Mouse (Mus musculus): ENCODE data around the gene Txndc17.
"Not testable (repeated sequence)": the region's sequence is repeated elsewhere in the genome, so short reads cannot be mapped to it uniquely, and the experiment has no call there.

Txndc17 gene

DNA sequence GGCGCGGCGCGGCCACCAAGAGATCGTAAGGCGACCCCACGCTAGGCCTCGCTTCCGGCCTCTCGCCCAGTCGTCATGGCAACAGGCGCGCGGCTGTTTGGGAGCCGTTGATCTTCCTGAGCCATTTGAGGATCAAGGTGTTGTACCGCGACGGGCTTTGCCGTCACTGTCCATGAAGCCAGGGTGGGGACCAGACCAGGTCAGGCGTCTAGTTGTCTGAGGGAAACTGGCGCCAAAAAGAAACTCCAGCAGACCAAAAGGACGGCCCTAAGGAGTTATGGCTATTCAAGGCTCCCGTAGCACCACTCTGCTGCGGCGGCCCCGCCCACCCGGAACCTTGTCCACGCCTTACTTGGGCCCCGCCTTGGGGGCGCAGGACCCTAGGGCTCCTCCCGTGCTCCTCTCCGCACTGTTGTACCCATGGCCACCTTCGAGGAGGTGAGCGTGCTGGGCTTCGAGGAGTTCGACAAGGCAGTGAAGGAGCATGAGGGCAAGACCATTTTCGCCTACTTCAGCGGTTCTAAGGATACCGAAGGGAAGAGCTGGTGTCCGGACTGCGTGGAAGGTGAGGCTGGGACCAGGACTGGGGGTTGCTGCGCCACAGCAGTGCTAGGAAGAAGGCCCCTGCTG lies at the start of gene Txndc17, which contains the start of gene 4933427D14Rik:
Txndc17 (plus strand) TSS at position 344 of the 630 bp plus-strand sequence.
4933427D14Rik (minus strand) TSS at position 256 of the 630 bp plus-strand sequence.
- peak; percentile 93 for DNase-seq

DNA sequence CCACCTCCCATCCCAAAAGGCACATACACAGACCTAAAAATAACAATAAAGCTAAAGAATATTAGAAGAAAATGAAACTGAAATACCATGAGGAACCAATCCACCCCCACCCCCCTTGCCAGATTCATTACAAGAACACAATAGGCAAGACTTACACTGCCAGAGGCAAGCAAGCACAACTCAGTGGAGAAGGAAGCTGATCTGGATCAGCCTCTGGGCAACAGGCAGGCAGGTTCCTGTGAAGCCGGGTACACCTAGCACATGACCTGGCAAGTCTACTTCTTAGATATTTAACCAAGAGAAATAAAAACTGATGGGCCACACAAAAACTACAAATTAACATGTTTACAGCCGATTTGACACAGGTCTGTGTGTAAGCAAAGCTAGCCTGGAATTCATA lies 44.1 kb upstream of the Txndc17 start:
- DNase-seq: no peak

DNA sequence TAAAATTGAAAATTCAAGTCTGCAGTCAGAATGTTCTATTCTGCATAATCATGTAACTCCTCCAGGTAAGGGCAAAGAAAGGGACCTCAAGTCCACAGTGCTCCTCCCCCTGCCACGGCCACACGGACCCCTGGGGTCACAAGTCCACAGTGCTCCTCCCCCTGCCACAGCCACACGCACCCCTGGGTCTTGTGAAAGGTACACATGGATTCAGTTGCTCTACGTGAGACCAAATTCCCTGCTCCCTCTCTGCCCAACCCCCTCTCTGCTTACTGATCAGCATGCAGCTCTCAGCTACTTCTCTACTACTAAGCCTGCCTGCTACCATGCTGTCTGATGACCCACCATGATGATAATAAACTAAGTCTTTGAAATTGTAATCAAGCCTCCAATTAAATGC lies 37.5 kb upstream of the Txndc17 start:
- no peak for DNase-seq

DNA sequence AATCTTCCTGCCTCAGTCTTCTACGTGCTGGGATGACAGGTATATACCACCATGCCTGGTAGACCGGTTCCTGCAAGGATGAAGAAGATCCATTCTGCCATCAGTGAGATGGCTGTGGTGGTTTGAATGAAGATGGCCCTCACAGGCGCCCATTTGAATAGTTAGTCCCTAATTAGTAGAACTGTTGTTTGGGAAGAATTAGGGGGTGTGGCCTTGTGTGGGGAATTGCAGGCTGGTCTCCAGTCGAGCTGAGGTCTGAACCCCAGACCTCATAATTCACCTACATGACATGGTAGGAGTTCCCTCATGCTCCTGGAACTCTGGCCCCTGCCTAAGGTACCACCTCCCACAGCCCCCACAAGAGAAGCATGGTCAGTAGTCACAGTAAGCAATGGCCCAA lies 35.4 kb upstream of the Txndc17 start:
- not testable (repeated sequence) for DNase-seq

DNA sequence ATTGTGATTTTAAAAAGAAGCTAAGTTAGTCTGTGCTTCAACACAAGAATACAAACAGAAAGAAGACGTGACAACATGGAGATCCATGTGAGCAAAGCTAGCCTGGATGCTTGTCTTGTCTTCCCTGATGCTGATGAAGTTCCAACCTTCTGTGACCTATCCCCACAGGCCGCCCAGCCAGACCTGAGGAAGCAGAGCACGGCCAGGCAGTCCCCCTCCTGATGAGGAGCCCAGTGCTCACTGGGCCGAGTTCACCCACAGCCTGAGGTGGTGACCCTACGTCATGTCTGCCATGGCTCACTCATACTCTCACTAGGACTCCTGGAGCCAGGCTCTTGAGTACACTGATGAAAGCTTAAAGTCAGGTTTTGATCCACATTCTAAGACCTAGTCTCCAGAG lies 33.8 kb upstream of the Txndc17 start:
- no peak for DNase-seq

DNA sequence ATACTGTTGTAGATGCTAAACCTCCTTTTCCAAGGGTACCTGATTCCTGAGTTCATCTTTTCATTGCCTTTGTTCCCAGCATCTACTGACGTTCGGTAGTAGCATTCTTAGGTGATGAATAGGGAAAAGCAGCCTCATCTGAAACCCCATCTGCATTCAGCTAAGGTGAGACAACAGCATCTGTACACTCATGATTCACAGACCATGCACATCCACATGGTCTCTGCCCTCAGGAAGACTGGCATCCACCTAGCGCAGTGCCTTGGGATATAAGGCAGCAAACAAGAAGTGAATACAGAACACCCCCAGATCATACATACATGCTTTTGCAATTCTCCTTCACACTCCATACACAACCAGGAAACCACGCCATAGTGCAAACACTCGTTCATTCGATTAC lies 32.6 kb upstream of the Txndc17 start:
- DNase-seq: no peak

DNA sequence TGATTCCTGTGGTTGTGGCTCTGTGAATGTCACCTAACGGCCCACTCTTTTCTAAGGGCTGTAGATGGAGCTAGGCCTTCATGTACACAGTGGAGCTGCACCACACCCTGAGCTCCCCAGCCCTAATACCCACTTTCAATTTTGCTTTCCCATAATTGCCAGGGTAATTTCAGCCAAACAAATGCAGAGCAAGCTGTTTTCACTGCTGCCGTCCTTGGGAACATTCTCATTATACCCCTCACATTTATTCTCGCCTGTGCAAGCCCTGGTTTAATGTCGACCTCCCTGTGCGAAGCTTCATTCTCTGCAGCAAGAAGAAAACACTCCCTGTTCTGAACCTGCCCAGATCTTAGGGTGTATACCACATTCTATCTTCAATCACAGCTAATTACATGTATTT lies 31.4 kb upstream of the Txndc17 start:
- no peak for DNase-seq

DNA sequence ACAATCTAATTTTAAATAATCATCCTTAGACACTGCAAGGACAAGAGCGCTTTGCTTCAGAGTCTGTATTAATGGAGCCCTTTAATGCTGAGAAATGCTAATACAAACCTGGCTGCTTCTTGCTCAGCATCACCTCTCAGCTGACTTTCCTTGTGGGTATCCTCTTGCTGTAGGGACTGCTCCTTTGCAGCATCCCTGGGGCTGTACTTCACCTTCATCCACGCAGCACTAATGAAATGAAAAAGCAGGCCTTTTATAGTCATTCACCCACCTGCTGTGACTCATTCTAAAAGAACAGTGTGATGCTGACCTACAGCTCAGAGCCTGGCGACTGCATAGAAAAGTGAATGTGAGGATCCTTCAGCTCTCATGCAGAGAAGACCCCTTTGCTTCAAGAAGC lies 30.8 kb upstream of the Txndc17 start:
- no peak for DNase-seq

DNA sequence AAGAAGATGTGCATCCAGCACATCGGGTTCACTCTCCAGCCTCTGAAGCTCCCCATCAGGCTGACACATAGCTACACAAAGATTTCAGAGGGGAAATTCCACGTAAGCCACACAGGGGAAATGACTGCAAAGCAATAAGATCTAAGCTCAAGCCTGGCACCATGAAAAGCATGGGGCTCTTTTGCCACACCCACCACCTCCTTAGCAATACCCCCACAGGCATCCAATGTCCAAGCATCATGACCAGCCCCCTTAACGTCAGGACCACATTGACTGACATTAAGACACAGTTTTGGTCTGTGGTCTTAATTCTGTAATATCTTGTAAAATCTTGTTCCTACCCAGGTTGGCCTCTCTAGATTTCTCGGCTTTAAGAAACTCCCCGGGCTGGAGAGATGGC lies 26.8 kb upstream of the Txndc17 start:
- DNase-seq: no peak

DNA sequence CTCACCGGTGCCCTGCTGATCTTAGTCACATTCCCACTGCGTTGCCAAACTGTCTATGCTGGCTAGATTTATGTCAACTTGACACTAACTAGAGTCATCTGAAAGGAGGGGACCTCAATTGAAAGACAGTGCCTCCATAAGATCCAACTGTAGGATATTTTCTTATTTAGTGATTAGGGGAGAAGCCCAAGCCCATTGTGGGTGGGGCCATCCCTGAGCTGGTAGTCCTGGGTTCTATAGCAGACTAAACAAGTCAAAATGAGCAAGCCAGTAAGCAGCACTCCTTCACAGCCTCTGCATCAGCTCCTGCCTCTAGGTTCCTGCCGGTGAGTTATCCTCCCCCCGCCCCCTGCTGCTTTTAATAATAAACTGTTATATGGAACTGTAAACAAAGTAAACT lies 26.2 kb upstream of the Txndc17 start:
- no peak for DNase-seq

DNA sequence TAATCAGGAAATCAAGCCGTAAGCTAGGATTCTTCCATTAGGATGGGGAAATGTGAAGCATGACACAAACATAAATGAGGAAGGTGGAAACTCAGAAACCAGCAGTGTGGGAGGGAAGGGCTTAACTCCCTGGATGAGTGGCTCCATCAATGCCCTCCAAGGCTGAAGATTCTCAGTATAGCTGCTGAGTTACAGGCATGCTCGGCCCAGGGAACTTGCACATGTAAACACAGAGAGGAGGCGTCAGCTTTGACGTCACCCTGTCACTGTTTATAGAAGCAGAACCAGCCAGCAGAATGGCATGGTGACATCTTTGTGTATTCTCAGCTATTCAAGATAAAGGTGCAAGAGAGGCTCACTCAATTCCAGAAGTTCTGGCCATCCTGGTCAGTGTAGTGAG lies 23.1 kb upstream of the Txndc17 start:
- DNase-seq: no peak

DNA sequence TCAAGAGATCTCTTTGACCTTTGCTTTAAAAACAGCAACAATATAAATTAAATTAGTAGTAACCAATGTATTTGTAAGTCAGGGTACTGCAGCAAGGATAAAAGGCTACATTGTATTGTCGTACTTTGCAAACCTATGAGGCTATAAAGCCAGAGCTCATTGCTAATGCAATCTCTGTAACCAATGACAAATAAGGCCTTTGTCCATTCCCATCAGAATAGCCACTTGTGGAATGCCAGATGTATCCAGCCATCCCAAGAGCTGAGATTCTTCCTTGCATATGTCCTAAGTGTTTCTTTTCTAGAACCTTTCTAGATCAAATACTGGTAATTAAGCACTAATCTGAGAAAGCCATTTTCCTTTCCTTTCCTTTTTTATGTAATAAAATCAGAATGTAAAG lies 16.5 kb upstream of the Txndc17 start:
- DNase-seq: no peak

DNA sequence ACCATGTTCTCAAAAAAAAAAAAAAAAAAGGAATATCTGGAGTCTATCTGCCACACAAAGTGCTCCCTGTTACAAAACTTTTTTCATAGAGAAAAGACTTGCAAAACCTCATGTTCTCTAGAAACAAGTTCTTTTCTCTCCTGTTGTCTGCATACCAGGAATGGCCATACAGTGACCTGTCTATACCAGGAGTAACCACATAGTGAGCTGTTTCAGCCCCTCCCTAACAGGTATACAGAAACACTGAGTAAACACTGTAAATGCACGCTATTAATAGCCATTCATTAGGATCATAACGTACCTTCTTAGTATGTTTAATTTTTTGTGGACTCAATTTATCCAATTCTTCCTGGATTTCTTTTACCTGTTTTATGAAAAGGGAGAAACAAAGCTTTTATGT lies 13.1 kb upstream of the Txndc17 start:
- no peak for DNase-seq

DNA sequence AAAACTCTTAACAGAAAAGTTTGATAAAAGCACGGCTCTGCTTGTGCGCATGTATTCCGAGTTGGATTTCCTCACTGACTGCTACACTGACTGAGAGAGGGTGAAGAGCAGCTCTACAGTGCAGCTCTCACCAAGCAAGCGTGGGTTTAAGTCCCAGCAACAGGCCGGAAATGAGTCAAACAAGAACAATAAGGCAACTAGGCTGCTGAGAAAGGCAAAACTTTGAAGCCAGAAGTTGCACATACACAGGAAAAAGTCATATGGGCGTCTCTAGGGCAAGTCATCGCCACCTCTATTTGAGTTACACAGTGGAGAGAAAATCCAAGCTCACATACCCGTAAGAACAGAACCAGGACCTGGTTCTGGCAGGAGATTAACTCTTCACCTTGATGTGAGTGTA lies 10.8 kb upstream of the Txndc17 start:
- DNase-seq: no peak

DNA sequence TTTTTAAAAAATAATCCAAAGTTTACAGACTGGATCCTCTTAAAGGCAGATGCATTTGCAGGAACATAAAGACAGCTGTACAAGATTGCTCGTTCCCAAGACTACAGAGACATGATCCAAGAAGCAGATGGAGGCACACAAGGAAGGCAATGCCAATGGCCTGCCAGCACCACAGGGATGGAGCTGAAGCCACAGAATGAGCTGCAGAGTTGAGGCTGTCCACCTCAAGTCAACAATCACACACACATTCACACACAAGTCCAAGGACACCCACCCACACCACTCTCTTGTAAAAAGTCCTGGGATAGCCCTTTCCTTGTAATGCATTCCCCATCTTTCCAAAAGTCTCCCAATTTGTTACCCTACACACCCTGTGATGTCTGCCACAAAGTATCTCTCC lies 3.9 kb upstream of the Txndc17 start:
- DNase-seq: no peak

DNA sequence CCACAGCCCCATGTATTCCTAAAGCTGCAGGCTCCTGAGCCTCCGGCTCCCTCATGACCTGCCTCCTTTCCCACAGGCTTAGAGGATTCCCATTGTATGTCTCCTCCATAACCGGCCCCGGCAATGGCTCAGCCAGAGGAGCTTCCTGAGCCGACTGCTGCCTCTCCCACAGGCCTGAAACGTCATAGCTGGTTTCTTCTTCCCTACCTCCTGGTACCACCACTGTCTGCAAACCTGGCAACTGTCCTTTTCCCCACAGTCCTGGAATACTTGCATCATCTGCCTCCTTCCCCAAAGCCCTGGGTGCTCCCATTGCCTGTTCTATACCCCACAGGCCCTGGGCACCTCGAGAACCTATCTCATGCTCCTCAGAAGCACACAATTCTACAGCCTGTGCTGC lies 2.1 kb upstream of the Txndc17 start:
- no peak for DNase-seq

DNA sequence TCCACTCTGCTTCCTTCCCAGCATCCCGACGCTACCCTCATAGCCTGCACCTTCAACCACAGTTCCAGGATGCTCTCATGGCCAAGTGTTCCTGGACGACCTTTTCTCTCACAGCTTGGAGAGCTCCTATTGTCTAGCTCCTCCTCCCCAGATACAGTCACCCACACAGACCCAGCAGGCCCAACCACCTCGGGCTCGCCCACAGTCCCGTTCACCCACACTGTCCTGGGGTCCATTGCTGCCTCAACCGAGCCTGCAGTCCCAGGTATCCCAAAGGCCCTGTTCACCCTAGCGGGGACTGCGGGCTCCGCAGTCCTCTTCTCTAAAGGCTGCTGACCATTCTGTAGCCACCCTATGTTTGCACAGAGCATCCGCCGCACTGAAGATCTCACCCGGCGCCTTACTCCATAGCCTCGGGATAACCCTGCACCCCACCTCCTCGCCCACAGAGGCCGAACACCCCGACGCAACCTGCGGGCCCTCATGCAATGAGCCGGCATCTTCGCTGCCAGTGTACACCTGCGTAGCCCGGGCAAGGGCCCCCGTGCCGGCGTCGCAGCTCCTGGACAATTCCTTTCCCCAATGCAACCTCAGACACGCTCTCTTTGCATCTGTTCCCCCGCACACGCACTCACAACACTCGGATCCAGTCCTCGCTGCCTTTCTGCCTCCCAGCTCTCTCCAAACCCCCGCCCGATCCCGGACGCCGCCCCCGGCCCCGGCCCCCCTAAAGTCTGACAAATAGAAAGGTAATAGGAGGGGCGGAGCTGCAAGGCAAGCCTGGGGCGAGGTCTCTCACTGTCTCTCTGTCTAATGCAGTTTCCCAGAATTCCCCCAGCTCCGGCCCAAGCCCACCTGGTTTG lies 775 bp upstream of the Txndc17 start, which contains the start of gene Gm43951:
Gm43951 (minus strand) TSS at position 500 of the 863 bp plus-strand sequence.
- peak; percentile 59 for DNase-seq

DNA sequence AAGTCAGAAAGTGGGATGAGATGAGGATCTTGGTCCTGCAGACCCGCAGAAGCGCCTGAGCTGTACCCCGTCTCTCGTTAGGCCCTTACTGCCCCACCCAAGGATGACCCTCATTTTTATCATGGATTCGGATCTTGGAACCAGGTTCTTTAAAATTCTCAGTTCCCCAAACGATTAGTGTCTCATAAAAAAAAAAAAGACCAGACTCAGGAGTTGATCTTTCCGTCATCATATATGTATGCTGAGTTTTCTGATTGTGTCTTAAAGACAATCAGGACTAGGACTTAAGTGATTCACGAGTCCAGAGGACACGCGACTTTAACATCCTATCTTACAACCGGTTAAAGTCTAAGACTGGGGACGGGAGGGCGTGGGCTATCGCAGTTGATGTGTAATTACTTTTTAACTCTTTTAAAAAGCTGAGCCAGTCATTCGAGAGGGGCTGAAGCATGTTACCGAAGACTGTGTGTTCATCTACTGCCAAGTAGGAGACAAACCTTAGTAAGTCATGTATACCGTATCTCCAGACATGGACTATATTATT lies 559 bp downstream of the Txndc17 start:
- DNase-seq: no peak

DNA sequence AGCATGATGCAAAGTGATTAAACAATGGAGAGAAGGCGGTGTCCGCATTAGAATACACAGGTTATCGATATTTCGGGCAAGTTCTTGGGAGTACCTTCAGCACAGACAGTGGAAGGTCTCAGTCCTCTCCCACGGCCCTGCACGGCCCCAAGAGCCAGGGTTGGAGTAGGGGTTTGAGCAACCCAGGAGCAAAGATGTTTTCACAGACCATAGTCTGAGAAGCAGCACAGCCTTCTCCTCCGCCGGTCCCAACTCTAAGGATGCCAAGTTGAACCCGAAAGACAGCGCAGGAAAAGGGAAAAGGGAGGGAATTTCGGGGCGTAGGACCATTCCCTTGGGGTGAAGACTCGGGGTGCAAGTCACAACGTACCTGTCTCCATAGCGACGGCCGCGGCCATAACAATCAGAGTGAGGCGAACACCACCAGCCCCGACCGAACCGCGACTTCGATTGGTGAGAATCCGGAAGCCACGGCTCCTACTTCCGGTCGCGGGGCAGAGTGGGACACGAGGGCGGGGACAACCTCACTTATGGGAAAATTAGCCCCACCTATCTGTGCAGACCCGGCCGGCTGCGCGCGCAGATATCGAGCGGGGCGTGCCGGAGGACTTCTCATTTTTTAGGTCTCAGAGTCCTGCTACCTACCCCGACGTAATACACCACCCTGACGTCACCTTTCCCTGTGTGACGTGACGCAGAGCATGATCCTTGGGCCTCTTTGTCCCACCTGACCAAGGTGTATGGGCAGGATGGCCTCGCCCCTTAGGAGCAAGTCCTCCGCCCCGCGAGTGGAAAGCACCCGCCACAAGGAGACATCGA lies 7.5 kb downstream of the Txndc17 start:
- DNase-seq: peak; percentile 91

DNA sequence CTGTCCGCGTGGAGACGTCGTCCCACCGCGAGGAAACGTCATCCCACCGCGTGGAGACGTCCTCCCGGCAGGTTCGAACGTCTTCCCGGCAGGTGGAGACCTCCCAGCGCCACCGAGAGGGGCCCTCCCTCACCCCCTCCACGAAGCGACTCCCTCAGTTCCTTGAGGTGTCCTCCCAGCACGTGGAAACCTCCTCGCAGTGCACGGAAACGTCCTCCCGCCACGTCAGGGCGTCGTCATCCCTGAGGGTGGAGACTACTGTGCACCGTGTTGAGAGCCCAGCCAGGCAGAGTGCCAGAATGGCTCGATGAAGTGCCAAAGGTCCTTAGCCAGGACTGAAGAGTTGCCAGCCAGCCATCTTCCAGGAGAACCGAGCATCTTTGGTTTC lies 8.1 kb downstream of the Txndc17 start, which contains the start of gene Med31:
Med31 (minus strand) TSS at position 183 of the 388 bp plus-strand sequence.
- DNase-seq: peak; percentile 76

DNA sequence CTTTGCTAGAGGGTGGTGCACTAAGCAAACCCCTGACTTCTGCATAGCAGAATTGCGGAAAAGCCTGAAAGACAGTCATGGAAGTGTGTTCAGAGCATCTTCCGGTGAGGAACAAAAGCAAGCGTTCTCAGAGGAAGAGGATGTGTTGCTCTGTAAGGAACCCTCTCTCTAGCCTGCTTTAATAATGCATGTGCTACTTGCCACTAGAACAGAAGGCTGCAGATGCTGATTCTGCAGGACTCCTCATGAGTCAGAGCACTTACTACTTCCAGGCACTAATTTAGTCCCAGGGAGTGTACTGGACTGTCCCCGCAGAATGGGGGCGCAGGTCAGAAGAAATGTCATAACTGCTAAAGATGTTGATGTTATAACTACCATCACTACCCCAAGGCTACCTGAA lies 9.8 kb downstream of the Txndc17 start:
- no peak for DNase-seq

DNA sequence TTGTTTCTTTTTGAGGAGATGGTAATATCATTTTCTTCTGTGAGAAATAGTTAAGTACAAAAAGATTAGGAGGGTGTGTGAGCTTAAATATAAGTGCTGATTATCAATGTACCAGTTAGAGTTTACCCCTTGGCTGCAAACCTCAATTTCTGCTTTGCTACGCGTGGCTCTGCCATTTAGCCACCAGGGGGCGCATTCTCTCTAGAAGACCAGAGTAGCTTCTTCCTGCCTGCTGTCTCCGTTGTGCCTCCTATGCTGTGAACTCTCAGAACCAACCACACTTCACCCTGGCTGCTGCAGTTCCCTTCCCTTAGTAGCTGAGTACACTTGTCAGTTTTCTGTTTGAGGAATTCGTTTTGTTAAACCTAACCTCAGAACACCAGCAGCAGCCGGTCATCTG lies 13.9 kb downstream of the Txndc17 start:
- peak; percentile 90 for DNase-seq

DNA sequence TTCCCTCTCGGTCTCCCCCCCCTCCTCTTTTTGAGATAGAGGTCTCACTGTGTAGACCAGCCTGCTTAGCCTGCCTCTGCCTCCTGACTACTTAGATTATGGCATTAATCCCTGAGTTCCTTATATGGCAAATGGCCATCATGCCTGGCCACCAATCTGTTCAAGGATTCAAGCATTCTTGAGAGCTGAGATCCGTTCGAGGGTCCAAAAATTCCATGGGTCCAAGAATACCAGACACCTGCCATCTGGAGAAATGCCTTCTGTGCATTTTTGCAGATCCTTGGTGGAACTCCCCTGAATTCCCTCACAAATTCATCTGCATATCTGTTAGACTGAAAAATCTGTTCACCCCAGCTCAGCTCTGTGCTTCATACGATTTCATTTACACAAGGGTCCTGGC lies 16.1 kb downstream of the Txndc17 start:
- DNase-seq: no peak
